Mouse (Mus musculus) urinary bladder, adult 18-20 months (tissue): ENCODE data around the gene Arhgap22.

Experiments
- DNase-seq, 2 experiments: peaks; one replicate each; pipeline ENCODE4 v3.0.0; 2022; ENCODE audit warnings: low spot score in 2 of 2, mixed read lengths in 2 of 2

Gene Arhgap22

DNA sequence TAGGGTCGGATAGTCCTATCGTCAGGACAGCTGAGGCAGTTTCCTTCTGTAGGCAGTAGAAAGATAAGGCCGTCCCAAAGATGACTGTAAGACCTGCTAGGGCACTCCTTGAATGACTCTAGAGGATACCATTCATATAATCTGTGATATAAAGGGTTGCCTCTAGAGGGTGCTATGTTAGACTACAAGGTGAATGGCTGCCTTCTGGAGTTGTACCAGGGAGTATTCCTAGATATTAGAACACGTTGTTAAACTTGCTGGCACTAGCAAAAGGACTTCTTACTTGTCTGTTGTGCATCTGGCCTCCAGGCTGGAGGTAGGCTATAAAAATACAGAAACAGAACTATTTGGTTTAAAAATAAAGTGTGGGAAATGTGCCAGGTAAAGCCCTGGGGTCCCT lies 117.2 kb downstream of the Arhgap22 start:
- no peak for DNase-seq

DNA sequence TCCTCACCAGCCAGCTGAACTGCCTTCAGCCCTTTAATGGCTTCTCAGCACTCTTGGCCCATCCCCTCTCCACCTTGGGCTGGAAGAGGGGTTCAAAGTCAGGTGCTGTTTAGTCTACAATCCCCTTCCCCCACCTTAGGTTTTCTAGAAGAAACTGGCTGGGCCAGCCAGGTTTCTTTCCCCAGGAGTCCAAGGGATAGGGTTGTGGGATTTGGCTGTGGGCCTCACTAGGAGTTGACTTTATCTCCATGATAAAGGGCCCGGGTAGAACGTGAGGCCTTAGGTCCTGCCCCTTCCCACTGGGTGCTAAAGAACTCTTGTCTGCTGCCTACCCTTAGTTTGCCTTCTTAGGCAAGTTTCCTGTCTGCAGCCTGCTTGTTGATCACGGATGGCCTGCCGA lies 117.8 kb downstream of the Arhgap22 start:
- DNase-seq = no peak

DNA sequence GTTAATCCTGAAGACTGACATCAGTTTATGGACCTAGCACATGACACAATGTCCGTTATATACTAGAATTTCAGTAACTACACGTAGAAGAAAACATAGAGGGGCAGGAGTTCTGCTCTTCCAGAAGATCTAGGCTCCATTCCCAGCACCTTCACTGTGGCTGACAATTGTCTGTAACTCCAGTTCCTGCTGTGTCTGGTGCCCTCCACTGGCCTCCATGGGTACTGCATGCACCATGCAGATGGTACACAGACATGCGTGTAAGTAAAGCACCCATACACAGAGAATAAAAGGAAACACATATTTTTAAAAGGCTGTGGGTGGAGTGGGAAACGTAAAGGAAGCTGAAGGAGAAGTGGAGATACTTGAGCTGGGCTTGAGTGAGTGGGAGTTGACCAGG lies 120.0 kb downstream of the Arhgap22 start:
- DNase-seq = no peak

DNA sequence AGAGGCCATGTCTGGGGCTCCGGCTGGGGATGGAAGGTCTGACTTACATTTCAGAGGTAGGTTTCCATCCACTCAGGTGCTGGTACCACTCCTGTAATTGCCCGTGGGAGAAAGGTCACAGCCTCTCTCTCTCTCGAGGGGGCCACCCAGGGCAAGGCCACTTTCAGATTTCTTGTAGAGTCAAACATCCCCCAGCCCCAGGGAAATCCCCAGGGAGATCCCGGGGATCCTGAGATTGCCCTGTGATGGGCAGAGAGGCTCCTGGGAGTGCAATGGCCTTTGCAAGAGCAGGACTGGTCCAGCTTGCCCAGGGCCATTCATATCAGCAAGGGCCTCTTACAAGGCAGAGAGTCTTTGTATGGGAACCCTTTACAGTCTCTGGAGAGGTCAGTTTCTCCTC lies 120.6 kb downstream of the Arhgap22 start:
- DNase-seq = no peak

DNA sequence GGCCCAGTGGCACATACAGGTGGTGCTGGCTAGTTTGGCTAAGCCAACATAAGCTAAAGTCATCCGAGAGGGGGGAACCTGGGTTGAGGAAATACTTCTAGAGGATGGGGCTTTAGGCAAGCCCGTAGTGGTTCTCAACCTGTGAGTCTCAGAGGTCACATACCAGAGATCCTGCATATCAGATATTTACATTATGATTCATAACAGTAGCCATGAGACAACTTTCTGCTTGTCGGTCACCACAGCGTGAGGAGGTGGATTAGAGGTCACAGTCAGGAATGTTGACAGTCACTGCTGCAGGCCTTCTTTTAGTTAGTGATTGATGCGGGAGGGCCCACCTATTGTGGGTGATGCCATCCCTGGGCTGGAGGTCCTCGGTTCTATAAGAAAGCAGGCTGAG lies 121.9 kb downstream of the Arhgap22 start:
- DNase-seq = peak in 1 of 2 experiments; percentile 30

DNA sequence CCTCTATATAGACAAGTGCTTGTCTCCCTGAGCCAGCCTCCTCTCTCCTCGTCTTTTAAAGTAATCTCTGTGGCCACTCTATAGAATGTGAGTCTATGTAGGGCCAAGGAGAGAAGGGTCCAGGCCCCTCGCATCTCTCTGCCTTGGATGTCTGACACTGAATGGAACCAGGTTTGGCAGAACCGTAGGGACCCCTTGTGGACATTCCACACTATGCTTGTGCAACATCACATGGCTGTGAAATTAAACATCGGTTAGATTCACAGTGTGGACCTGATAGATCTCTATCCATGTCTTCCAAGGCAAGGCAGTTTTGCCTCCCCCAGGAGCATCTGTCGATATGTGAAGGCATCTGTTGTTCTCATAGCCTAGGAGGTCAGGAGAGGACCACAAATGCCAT lies 124.9 kb downstream of the Arhgap22 start:
- no peak for DNase-seq

DNA sequence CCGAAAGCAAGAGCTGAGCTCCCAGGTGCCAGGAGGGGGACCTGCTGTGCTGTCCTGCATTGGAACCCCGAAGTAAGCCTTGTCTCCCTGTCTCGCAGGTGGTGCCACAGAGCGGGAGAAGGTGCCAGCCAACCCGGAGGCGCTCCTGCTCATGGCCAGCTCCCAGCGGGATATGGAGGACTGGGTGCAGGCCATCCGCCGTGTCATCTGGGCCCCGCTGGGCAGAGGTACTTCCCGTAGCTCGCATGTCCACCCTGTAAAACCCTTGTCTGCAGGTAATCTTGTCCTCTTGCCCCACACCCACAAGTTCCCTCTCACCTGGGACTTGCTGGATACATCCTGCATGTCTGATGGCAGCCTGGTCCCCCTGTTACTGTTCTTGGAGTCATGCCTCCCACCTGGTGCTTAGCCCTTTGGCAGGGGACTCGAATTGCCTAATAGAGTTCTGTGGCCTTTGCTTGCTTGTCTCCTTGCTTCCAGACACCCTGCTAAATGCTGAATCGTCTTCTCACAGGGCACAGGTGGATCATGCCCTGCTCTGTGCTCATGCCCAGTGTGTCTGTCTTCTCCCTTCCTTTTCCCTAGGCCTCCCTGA lies 129.4 kb downstream of the Arhgap22 start:
- DNase-seq = no peak

DNA sequence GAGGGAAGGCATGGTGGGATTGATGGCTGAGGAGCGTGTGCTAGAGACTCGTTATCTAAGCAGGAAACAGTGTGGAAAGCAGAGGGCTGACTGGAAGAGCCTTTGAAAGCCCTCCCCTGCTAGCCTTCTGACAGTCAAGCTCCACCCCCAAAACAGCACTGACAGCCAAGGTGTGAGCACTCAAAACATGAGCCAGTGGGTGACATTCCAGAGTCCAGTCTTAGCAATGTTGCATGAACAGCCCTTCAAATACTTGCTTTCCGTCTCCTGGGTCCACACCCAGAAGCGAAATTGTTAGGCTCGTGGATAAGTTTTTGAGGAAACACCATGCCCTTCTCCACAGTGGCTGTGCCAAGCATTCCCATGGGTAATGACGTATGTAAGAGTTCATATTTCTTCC lies 132.7 kb downstream of the Arhgap22 start:
- no peak for DNase-seq

DNA sequence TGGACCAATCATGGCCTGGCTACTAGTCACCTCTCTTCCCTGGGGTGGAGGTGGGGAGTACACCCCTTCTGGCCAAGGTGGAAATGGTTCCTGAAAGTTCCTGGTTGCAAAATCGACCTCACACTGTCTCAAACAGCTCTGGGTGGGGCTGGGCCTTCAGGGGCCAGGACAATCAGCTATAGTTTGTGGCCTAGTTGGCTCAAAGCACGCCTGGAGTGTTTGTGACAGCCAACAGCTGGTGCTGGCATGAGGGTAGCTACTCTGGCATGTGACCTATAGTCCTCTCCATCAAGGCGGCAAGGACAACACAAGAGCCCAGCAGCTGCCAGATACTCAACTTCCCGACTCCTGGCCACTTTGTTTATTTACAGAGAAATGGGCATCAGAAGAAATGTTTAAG lies 133.9 kb downstream of the Arhgap22 start:
- DNase-seq = no peak

DNA sequence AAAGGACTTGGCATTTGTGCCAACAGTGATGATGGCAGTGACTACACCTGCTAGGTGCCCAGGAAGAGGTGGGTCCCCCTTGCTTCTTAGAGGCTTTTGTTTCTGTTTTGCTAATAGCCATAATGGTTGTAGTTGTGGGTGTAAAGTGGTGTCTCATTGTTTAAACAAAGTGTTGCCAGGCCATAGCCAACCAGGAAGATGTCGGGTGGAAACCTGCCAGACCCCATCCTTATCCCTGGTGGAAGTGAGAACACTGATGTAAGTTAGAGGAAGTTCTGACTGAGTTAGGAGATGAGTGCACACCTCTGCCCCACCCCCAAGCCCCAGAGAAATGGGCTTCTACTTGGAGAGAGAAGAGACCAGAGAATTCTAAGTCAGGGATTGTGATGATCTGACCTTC lies 134.3 kb downstream of the Arhgap22 start:
- DNase-seq = no peak

DNA sequence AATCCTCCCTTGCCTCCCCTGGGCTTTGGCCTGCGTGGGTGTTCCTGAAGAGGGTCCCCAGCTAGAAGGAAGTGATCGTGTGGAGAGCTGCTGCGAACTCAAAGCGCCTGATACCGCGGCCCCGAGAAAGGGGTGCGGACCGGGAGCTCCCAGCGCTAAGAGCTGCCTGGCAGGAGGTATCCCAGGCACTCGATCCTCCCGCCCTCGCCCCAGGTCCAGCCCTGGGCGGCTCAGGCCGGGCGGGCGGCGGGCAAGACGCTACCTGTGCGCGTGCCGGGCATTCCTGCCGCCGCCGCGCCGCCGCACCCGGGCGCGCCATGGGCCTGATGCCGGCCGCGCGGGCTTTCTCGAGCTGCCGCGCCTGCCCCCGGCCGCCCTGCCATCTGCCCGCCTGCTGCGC lies 137.2 kb downstream of the Arhgap22 start:
- peak in 1 of 2 experiments; percentile 55 for DNase-seq

DNA sequence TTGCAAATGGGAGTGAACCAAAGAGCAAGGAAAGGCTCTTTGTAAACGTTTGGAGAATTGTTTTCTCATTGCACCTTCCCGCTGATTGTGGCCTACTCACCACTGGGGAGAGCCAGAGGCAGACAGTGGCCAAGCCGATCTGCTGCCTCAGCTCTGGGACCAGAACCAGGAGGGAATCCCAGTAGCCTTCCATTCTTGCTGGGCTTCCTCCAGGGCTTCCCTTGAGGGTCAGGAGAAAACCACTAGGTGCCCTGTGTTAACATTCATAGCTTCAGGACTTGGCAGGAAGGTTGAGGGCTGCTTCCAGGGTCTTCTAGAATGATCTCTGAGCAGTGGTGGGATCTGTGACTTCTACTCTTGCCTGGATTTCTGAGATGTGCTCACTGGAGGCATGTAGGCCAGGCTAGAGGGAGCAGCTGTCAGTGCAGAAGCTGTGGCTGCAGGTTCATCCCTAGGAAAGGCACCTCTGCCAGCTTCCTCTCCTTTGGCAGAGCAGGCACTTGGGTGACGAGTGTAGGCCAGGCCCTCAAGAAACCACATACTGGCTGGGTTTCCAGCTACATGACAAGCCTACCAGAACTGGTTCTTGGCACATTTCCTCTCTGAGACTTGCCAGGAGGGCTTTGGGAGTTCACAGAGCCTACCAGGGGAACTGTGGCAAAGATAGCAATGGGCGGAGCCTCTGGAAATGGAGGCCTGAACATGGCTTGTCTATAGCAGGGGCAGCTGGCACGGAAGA lies 138.3 kb downstream of the Arhgap22 start:
- no peak for DNase-seq

DNA sequence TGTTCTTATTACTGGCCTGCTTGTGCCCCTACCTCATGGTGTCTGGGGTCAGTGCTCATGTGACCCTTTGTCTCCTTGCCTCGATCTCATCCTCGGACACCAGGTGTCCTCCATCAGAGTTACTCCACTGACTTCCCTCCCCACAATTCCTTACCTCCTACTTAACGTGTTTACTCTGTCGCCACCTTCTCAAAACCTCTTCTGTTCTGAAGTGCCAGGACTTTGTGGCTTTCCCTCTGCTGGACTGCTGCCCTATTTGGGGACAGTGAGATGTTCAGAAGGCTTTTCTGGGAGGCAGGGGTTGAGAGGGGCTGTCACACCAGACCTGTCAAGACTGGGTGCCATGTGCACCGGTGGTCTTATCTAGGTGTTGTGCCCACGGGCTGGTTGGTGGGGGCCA lies 139.1 kb downstream of the Arhgap22 start:
- no peak for DNase-seq

DNA sequence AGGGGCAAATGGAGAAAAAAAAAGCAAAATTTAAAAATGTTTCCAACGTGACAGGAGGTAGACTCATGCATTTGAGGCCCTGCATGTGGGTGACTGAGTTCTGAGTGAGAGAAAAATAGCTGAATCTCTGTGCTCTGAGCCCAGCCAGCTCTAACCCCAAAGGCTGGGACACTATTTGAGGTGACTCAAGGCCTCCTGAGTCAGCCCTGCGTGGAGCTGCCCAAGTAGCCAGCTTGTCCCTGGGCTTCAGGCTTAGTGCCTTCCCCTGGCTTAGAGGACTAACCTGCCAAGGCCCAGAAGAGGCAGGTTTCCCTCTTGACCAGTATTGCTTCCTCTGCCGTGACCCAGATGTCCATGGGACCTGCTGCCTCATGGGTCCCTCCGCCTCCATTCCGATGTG lies 141.4 kb downstream of the Arhgap22 start:
- no peak for DNase-seq

DNA sequence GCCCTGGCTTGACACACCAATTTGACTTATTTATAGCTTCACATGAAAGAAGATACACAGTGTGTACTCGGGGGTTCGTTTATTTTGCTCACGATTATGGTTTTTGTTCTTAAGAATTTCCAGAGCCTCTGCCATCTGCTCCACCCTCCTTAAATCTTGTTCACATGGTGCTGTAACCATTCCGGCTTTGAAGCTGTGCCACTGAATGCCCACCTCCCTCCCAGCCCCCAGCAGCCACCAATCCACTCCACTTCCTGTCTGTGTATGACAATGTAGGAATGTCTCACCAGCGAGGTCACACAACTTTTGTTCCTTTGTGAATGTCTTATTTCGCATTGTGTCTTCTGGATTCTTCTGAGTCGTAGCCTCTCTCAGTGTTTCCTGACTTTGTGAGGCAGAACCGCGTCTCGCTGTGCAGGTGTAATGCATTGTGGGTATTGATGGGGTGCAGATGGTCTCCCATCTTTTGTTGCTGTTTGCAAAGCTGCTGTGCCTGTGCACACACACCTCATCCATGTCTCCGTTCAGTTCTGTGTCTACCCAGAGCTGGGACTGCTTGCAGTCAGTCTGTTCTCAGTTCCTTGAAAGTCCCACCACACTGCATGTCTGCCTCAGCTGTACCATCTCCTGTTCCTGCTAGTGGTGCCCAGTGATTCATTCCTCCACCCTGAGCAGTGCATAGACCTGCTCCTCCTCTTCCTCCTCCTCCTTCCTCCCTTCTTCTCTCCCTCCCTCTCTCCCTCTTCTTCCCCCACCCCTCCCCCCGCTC lies 144.0 kb downstream of the Arhgap22 start:
- DNase-seq = no peak

DNA sequence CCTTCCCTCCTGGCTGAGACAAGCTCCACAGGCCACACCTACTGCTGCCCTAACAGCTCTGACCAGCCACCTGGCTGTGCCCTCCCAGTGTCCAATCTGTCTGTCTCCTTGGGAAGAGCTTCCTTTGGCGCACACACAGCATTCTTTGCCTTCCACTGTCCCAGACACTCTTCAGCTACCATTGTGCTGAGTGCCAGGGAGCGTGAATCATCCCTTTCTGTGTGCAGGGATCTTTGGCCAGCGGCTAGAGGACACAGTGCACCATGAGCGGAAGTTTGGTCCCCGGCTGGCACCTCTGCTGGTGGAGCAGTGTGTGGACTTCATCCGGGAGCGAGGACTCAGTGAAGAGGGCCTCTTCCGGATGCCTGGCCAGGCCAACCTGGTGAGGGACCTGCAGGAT lies 145.1 kb downstream of the Arhgap22 start:
- DNase-seq = no peak

DNA sequence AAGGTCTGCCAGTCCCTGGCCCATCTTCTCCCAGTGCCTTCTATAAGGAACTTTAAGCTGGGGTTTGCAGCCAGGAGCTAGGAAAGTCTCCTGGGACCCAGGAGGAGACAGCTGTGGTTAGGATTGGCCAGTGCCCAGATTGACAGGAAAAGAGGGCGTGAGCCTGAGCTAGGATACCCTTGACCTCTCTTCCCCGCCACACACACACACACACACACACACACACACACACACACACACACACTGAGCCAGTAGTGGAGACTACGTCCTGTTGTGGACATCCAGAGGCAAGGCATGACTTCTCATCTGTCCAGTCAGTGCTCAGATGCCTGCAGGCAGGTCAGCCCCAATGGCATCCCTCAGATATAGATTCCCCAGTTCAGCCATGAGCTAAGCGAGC lies 147.7 kb downstream of the Arhgap22 start:
- DNase-seq = no peak

DNA sequence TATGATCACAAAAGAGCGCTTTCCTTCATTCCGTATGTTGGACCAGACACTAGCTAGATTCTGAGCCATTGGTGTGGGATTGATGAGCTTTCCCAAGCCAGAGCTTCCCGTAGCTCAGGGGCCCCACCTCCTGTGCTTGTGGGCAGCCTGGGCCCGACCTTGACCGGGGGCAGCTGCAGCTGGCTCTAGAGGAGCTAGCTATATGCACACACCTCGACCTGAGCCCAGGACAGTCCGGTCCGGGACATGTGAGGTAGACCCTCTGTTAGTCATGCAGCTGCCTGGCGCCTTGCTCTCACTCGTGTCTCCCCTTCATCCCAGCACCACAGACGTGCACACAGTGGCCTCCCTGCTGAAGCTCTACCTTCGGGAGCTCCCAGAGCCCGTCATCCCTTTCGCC lies 148.3 kb downstream of the Arhgap22 start:
- DNase-seq = no peak

DNA sequence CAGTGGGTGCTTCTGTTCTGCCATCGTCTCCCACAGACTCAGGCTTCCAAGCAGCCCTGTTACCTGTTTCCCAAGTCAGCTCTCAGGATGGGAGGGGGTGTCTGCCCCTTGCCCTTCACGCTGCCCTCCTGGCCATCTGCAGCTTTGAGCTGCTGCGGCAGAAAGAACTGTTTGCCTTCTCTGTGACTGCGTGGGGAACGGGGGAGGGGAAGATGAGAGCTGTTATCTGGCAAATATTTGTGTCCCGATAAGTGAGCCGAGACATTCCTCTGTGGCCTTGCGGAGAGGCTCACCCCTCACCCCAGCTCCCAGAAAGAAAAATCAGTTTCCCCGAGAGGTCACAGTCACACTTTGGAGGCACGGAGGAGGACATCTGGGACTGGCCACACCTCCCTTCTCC lies 149.0 kb downstream of the Arhgap22 start:
- no peak for DNase-seq

DNA sequence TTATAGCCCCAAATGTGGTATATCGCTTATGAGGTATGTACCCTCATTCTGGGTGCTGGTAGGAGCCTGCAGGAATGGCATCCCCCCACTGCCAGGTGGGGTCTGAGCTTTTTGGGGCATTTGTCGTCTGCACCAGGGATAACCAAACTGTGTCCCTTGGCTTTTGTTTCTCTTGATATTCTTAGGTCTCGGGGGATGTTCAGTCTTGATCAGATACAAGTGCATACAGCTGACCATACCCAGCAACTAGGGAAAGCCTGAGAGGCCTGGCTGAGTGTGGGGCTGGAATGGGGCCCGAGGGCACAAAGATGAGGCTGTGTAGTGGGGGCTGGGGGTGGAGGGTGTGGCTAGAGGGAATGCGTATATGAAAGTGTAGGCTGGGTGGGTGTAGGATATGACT lies 149.8 kb downstream of the Arhgap22 start:
- DNase-seq = no peak

DNA sequence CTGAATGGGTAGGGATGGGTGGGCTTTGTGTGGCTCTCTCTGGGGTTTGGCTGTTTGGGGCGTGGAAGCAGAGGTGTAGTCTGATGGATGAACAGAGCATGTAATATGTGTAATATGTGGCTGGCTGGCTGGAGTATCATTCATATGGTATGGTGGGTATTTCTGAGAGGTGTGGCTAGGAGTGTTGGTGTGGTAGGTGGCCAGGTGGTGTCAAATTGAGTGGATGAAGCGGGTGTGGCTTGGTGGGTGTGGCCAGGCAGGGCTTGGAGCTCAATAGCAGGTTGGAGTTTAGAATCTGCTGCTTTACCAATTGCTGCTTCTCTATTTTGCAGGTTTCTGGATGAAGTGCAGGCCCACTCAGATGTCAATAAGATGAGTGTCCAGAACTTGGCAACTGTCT lies 150.2 kb downstream of the Arhgap22 start:
- DNase-seq = no peak

DNA sequence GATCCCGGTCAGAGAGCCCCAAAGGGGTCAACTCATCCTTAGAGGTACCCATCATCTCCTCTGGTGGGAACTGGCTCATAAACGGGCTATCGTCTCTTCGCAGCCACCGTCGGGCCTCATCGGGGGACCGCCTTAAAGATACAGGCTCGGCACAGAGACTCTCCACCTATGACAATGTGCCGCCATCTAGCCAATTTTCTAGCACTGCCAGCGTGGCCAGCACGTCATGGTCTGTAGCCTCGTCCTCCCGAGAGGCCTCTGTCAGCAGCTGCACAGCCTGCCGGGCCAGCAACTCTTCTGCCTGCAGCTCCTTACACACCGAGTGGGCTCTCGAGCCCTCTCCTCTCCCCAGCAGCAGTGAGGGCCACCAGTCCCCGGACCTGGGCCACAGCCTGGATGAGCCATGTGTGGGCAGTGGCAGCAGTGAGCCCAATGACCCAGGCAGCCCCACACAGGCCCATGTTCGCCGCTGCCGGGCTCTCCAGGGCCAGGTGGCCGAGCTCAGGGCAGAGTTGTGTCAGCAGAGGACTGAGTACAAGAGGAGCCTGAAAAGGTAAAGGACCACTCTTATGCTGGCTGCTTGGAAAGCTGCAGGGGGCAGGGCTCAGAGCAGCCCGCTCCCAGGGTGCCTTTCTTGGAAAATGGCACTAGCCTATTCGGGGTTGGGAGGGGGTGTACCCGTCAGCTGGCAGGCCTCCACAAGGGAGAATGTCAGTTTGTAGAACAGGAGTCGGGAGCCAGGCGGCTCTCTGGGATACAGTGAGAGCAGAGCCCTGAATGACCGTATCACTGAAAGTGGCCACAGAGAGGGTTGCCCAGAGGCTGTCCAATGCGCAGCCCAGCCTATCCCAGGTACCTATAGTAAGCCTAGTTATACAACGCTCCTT lies 153.3 kb downstream of the Arhgap22 start:
- no peak for DNase-seq
